Mouse (Mus musculus): ENCODE measurements at regions not wholly inside any gene's neighbourhood (a gene's known extent, or its start where the extent isn't known, plus 50 kb on each side); places are given as distances from the start of the nearest gene placed in this dataset.

DNA sequence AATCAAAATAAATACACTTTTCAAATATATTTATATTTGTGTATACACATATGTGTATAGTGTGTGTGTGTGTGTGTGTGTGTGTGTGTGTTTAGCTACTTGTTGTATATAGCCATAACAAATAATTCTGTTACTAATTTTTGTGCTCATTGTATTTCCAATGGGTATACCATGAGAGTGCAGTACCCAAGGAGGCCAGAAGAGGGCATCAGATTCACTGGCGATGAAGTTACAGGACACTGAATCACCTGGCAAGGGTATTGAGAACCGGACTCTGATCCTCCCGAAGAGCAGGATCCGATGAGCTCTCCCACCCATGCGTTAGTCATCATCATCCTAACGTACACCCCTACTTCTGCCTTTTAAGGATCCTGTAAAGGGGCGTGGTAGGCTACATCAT is 249.3 kb upstream of the Rpl38 start:
- ATAC-seq (ENCODE audit: low read depth) (no peak), DNase-seq (ENCODE audit: low spot score) (no peak)
- H3K27me3 ChIP-seq (replicated peaks; ENCODE audit: control insufficient read depth, insufficient read depth, low read length) = no peaks in the 10 kb centered on the region
- no peaks in the 10 kb centered on the region for H3K36me3 ChIP-seq (ENCODE audit: control insufficient read depth, insufficient read depth, low read length)
- no peak overlapping the region for H3K4me3 ChIP-seq (ENCODE audit: low read depth, low read length)
- no peak overlapping the region for H3K4me2 ChIP-seq (ENCODE audit: low read depth, low read length)
- H3K9ac ChIP-seq (ENCODE audit: low read depth, low read length) = no peak overlapping the region
- 81% methylated on average over 7 of the region's 7 CpGs for WGBS
- no peaks in the 10 kb centered on the region for H3K4me1 ChIP-seq (ENCODE audit: control insufficient read depth, insufficient read depth, low read length)
- no peaks in the 10 kb centered on the region for H3K9me3 ChIP-seq (ENCODE audit: control insufficient read depth, low read length)
- H3K27ac ChIP-seq (replicated peaks; ENCODE audit: low read depth, low read length) = no peak overlapping the region

- Histone ChIP-seq H3K36me3 (ENCODE audit: control insufficient read depth, insufficient read depth, low read length) (no peaks in the 10 kb centered on the region), H3K9me3 (ENCODE audit: control insufficient read depth, low read length) (no peaks in the 10 kb centered on the region), H3K27me3 (replicated peaks; ENCODE audit: control insufficient read depth, insufficient read depth, low read length) (no peaks in the 10 kb centered on the region), H3K4me1 (ENCODE audit: control insufficient read depth, insufficient read depth, low read length) (no peaks in the 10 kb centered on the region), H3K4me2 (ENCODE audit: low read depth, low read length) (no peak overlapping the region), H3K4me3 (ENCODE audit: low read depth, low read length) (no peak overlapping the region), H3K27ac (replicated peaks; ENCODE audit: low read depth, low read length) (no peak overlapping the region), H3K9ac (ENCODE audit: low read depth, low read length) (no peak overlapping the region)
- no peak for ATAC-seq (ENCODE audit: low read depth)
- WGBS = 64% methylated on average over 6 of the region's 6 CpGs
- DNase-seq (ENCODE audit: low spot score) = peak; percentile 45
Observed at GRCm38 (mm10) chr11:114416168-114416567, 252.2 kb upstream of the Rpl38 start.

DNA sequence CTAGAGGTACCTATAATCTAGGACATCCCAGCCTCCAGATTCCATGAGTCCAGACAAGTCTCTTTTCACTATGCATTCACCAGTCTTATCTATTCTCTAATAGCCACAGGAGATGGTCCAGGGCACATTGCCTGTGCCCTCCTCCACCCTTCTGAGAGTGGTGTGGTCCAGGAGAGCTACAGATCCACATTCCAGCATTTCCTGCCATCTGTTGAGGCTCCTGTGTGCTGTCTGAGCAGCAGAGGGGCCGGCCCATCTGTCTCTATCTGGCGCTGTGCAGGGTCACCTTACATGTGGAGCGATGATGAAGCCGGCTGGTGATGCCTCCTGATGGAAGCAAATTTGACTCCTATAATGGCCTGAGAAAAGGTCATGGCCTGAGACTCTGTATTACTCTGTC is 263.9 kb upstream of the Rpl38 start:
- 0 out of 2 replicates have a peak, but pooled peaks have one; percentile 60 for ATAC-seq (ENCODE audit: low read depth)

GRCm38 (mm10) chr11:114402556-114403320 is 265.6 kb upstream of the Rpl38 start:
- no peaks in the 10 kb centered on the region for H3K27me3 ChIP-seq (replicated peaks; ENCODE audit: control insufficient read depth, insufficient read depth, low read length)
- H3K4me2 ChIP-seq (ENCODE audit: low read depth, low read length) = no peak overlapping the region
- peaks cover 9% of the 10 kb centered on the region for H3K4me1 ChIP-seq (ENCODE audit: control insufficient read depth, insufficient read depth, low read length)
- H3K9me3 ChIP-seq (ENCODE audit: control insufficient read depth, low read length) = no peaks in the 10 kb centered on the region
- no peaks in the 10 kb centered on the region for H3K36me3 ChIP-seq (ENCODE audit: control insufficient read depth, insufficient read depth, low read length)
- ATAC-seq (ENCODE audit: low read depth) (no peak), DNase-seq (ENCODE audit: low spot score) (peak; percentile 40)
- H3K27ac ChIP-seq (replicated peaks; ENCODE audit: low read depth, low read length) = no peak overlapping the region; the same call in 1 of the 2 replicates
- no peak overlapping the region for H3K4me3 ChIP-seq (ENCODE audit: low read depth, low read length)
- H3K9ac ChIP-seq (ENCODE audit: low read depth, low read length) = no peak overlapping the region
- 44% methylated on average over 12 of the region's 15 CpGs for WGBS

More for the DNA sequence above, 263.9 kb upstream of the Rpl38 start:
- no peak overlapping the region for H3K27ac ChIP-seq (replicated peaks; ENCODE audit: low read depth, low read length)
- H3K4me2 ChIP-seq (ENCODE audit: low read depth, low read length) = no peak overlapping the region
- H3K9ac ChIP-seq (ENCODE audit: low read depth, low read length) = no peak overlapping the region
- no peaks in the 10 kb centered on the region for H3K9me3 ChIP-seq (ENCODE audit: control insufficient read depth, low read length)
- H3K4me3 ChIP-seq (ENCODE audit: low read depth, low read length) = no peak overlapping the region
- no peak for DNase-seq (ENCODE audit: low spot score)
- peaks cover 9% of the 10 kb centered on the region for H3K4me1 ChIP-seq (ENCODE audit: control insufficient read depth, insufficient read depth, low read length)
- H3K27me3 ChIP-seq (replicated peaks; ENCODE audit: control insufficient read depth, insufficient read depth, low read length) = no peaks in the 10 kb centered on the region
- H3K36me3 ChIP-seq (ENCODE audit: control insufficient read depth, insufficient read depth, low read length) = no peaks in the 10 kb centered on the region
- 18% methylated on average over 4 of the region's 4 CpGs for WGBS

DNA sequence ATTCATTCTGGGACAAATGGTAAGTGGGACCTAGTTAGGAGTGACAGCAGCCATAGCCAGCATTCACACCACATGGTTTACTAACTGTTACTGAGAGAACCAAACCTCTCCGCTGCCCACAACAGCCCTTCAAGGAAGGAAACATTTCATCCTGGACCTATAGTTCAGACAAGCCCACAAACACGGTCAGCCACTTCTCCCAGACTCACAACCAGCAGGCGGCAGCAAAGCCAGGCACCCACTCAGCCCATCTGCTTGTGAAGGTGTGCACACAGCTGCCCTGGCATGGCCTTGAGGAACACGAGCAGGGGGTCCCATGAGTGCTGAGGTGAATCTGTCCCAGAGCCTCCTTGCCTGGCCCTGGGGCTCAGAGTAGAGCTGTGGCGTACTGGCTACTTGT is 267.6 kb upstream of the Rpl38 start:
- Histone ChIP-seq H3K4me3 (ENCODE audit: low read depth, low read length) (no peak overlapping the region), H3K27ac (replicated peaks; ENCODE audit: low read depth, low read length) (no peak overlapping the region), H3K27me3 (replicated peaks; ENCODE audit: control insufficient read depth, insufficient read depth, low read length) (no peaks in the 10 kb centered on the region), H3K36me3 (ENCODE audit: control insufficient read depth, insufficient read depth, low read length) (no peaks in the 10 kb centered on the region), H3K4me1 (ENCODE audit: control insufficient read depth, insufficient read depth, low read length) (peaks cover 9% of the 10 kb centered on the region), H3K4me2 (ENCODE audit: low read depth, low read length) (no peak overlapping the region), H3K9me3 (ENCODE audit: control insufficient read depth, low read length) (no peaks in the 10 kb centered on the region), H3K9ac (ENCODE audit: low read depth, low read length) (no peak overlapping the region)
- ATAC-seq (ENCODE audit: low read depth) (no peak), DNase-seq (ENCODE audit: low spot score) (peak; percentile 5)
- WGBS = 54% methylated on average over 5 of the region's 5 CpGs

- H3K27me3 ChIP-seq (replicated peaks; ENCODE audit: control insufficient read depth, insufficient read depth, low read length) = no peaks in the 10 kb centered on the region
- no peak overlapping the region for H3K4me3 ChIP-seq (ENCODE audit: low read depth, low read length)
- ATAC-seq (ENCODE audit: low read depth) (no peak), DNase-seq (ENCODE audit: low spot score) (no peak)
- WGBS = 59% methylated on average over 9 of the region's 10 CpGs
- H3K27ac ChIP-seq (replicated peaks; ENCODE audit: low read depth, low read length) = no peak overlapping the region
- H3K4me1 ChIP-seq (ENCODE audit: control insufficient read depth, insufficient read depth, low read length) = no peaks in the 10 kb centered on the region
- no peak overlapping the region for H3K9ac ChIP-seq (ENCODE audit: low read depth, low read length)
- H3K36me3 ChIP-seq (ENCODE audit: control insufficient read depth, insufficient read depth, low read length) = no peaks in the 10 kb centered on the region
- no peaks in the 10 kb centered on the region for H3K9me3 ChIP-seq (ENCODE audit: control insufficient read depth, low read length)
- no peak overlapping the region for H3K4me2 ChIP-seq (ENCODE audit: low read depth, low read length)
Observed at GRCm38 (mm10) chr11:114392161-114392560, 276.2 kb upstream of the Rpl38 start.

GRCm38 (mm10) chr11:114391553-114391952 is 276.8 kb upstream of the Rpl38 start:
- DNase-seq (ENCODE audit: low spot score) (no peak), ATAC-seq (ENCODE audit: low read depth) (no peak)

GRCm38 (mm10) chr11:114387091-114387490 is 281.2 kb upstream of the Rpl38 start:
- Histone ChIP-seq H3K27ac (replicated peaks; ENCODE audit: low read depth, low read length) (no peak overlapping the region), H3K4me1 (ENCODE audit: control insufficient read depth, insufficient read depth, low read length) (no peaks in the 10 kb centered on the region), H3K9me3 (ENCODE audit: control insufficient read depth, low read length) (no peaks in the 10 kb centered on the region), H3K4me2 (ENCODE audit: low read depth, low read length) (no peak overlapping the region), H3K36me3 (ENCODE audit: control insufficient read depth, insufficient read depth, low read length) (no peaks in the 10 kb centered on the region), H3K9ac (ENCODE audit: low read depth, low read length) (no peak overlapping the region), H3K4me3 (ENCODE audit: low read depth, low read length) (no peak overlapping the region), H3K27me3 (replicated peaks; ENCODE audit: control insufficient read depth, insufficient read depth, low read length) (no peaks in the 10 kb centered on the region)
- 90% methylated on average over 2 of the region's 2 CpGs for WGBS
- DNase-seq (ENCODE audit: low spot score) (no peak), ATAC-seq (ENCODE audit: low read depth) (no peak)

More at GRCm38 (mm10) chr11:114391553-114391952, 276.8 kb upstream of the Rpl38 start:
- no peak overlapping the region for H3K4me3 ChIP-seq (ENCODE audit: low read depth, low read length)
- H3K4me1 ChIP-seq (ENCODE audit: control insufficient read depth, insufficient read depth, low read length) = no peaks in the 10 kb centered on the region
- no peaks in the 10 kb centered on the region for H3K36me3 ChIP-seq (ENCODE audit: control insufficient read depth, insufficient read depth, low read length)
- H3K9me3 ChIP-seq (ENCODE audit: control insufficient read depth, low read length) = no peaks in the 10 kb centered on the region
- H3K27me3 ChIP-seq (replicated peaks; ENCODE audit: control insufficient read depth, insufficient read depth, low read length) = no peaks in the 10 kb centered on the region
- H3K9ac ChIP-seq (ENCODE audit: low read depth, low read length) = no peak overlapping the region
- no peak overlapping the region for H3K4me2 ChIP-seq (ENCODE audit: low read depth, low read length)
- no peak overlapping the region for H3K27ac ChIP-seq (replicated peaks; ENCODE audit: low read depth, low read length)
- 69% methylated on average over 6 of the region's 6 CpGs for WGBS

DNA sequence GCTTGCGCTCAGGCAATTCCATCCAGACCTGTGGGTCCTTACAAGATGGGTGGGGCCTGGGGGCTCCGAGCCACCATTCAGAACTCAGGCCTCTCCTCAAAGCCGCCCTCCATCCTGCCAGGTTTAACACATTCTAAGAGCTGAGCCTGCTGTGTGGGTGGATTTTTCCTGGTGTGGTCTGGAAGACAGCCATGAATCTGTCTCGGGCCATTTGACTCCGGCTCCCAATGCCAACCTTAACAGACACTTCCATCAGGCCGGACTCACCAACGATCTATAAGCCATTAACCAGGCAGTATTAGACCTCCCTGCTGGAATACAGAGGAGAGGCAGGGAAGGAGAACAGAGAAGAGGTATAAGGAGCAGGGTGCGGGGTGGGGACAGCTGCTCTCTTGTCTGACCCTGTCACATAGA is 288.9 kb upstream of the Rpl38 start:
- Histone ChIP-seq H3K4me2 (ENCODE audit: low read depth, low read length) (no peak overlapping the region), H3K9ac (ENCODE audit: low read depth, low read length) (no peak overlapping the region), H3K27ac (replicated peaks; ENCODE audit: low read depth, low read length) (no peak overlapping the region), H3K36me3 (ENCODE audit: control insufficient read depth, insufficient read depth, low read length) (no peaks in the 10 kb centered on the region), H3K27me3 (replicated peaks; ENCODE audit: control insufficient read depth, insufficient read depth, low read length) (no peaks in the 10 kb centered on the region), H3K4me3 (ENCODE audit: low read depth, low read length) (no peak overlapping the region), H3K4me1 (ENCODE audit: control insufficient read depth, insufficient read depth, low read length) (peaks cover 8% of the 10 kb centered on the region), H3K9me3 (ENCODE audit: control insufficient read depth, low read length) (no peaks in the 10 kb centered on the region)
- 48% methylated on average over 8 of the region's 8 CpGs for WGBS
- ATAC-seq (ENCODE audit: low read depth) = peak; percentile 9; the same call in 1 of the 2 replicates
- DNase-seq (ENCODE audit: low spot score) = peak; percentile 51

Data from embryonic facial prominence, embryonic 14.5 days (tissue).